Mouse (Mus musculus) limb, embryonic 14.5 days (tissue): ENCODE measurements around the gene Zfp750. TPM values are rescaled to one million over a fixed set of nuclear protein-coding genes. Genes with fewer than 3 reads are reported as not detected.
A peak's percentile ranks its signal among the peaks of the same experiment; 100 is the strongest.

ENCODE experiments used
- ATAC-seq: fragments of 200-750 bp; cut with Nextera tagmentation; 2 replicates; pipeline ENCODE4 v1.8.0; 2017; ENCODE audit warnings: low read depth, moderate number of reproducible peaks, moderate TSS enrichment; ENCODE audit not compliant: low FRiP score
- DNase-seq: peaks from one replicate; pipeline ENCODE4 v3.0.0-alpha.2; 2015; ENCODE audit warnings: low spot score
- H3K27ac ChIP-seq: fragments of 300-500 bp; sonication (generic); replicated peaks from 2 replicates; pipeline ENCODE4 v1.5.1; 2014; ENCODE audit warnings: low read depth, mild to moderate bottlenecking, low read length, moderate library complexity, mixed read lengths
- H3K27me3 ChIP-seq: fragments of 300-500 bp; sonication (generic); 2 replicates; pipeline ENCODE4 v1.6.1; 2014; ENCODE audit warnings: low read length, mixed read lengths; ENCODE audit not compliant: control insufficient read depth, insufficient read depth
- H3K36me3 ChIP-seq: fragments of 300-500 bp; sonication (generic); 2 replicates; pipeline ENCODE4 v1.6.1; 2014; ENCODE audit warnings: mild to moderate bottlenecking, low read length, moderate library complexity, mixed read lengths; ENCODE audit not compliant: control insufficient read depth, insufficient read depth
- H3K4me1 ChIP-seq: fragments of 300-500 bp; sonication (generic); 2 replicates; pipeline ENCODE4 v1.6.1; 2014; ENCODE audit warnings: antibody characterized with exemption, low read length, mixed read lengths; ENCODE audit not compliant: control insufficient read depth, insufficient read depth
- H3K4me2 ChIP-seq: fragments of 300-500 bp; sonication (generic); replicated peaks from 2 replicates; pipeline ENCODE4 v1.6.1; 2014; ENCODE audit warnings: low read depth, mild to moderate bottlenecking, low read length, moderate library complexity; ENCODE audit not compliant: severe bottlenecking
- H3K4me3 ChIP-seq: fragments of 300-500 bp; sonication (generic); replicated peaks from 2 replicates; pipeline ENCODE4 v1.5.1; 2014; ENCODE audit warnings: low read length
- H3K9ac ChIP-seq: fragments of 300-500 bp; sonication (generic); 2 replicates; pipeline ENCODE4 v1.6.1; 2014; ENCODE audit warnings: mild to moderate bottlenecking, low read depth, low read length, moderate library complexity; ENCODE audit not compliant: severe bottlenecking
- H3K9me3 ChIP-seq: fragments of 300-500 bp; sonication (generic); 2 replicates; pipeline ENCODE4 v1.6.1; 2016; ENCODE audit warnings: low read length; ENCODE audit not compliant: control insufficient read depth
- POLR2A ChIP-seq: fragments of 200-500 bp; IDR thresholded peaks from 2 replicates; pipeline ENCODE4 v1.8.0; 2012; ENCODE audit warnings: inconsistent platforms, mild to moderate bottlenecking, moderate library complexity, borderline replicate concordance; ENCODE audit not compliant: insufficient read depth, insufficient read length; ENCODE audit errors: extremely low read depth
- WGBS: fragments of 180-500 bp; shearing (Covaris S2); extraction: QIAGEN DNeasy Blood & Tissue Kit; methylation state at CpG from one replicate; pipeline ENCODE4 v1.1.7; 2014; 5-methylcytosine and 5-hydroxymethylcytosine counted together
- polyA plus RNA-seq, 2 experiments: library from polyadenylated mRNA; depleted of rRNA in 1 of 2; stranded (reverse) in 1 of 2; unstranded in 1 of 2; fragments of >200 nt; fragmentation: Nextera tagmentation in 1 of 2; extraction: Ambion mirVana in 1 of 2; gene quantifications; 2 replicates each; pipeline versions ENCODE4 v1.2.1 to v1.2.3; 2012 to 2014

The Zfp750 gene
- polyA plus RNA-seq, 2 experiments, result 12.8 to 24.0 TPM

DNA sequence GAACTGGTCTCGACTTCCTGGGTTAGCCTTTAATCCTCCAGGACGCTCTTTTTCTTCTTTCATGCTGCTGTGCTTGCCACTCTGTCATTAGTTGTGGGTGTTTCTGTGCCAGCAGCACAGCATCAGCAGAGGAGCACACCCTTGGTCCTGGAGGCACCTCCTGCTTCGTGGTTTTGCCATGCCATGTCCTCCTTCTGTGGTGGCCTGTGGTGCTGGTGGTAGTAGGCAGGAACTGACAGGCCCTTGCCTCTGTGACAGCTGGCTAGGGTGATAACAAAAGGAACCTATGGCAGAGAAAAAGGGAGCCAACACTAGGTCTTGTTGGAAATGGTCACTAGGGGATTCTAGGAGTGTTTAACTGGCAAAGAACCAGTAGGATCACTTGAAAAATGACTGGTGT, 10.6 kb upstream of the Zfp750 start:
- Histone ChIP-seq H3K4me2 (no peak overlapping the region), H3K9ac (no peak overlapping the region), H3K9me3 (no peaks in the 10 kb centered on the region), H3K27ac (no peak overlapping the region), H3K4me1 (peaks cover 12% of the 10 kb centered on the region), H3K4me3 (no peak overlapping the region), H3K36me3 (no peaks in the 10 kb centered on the region), H3K27me3 (no peaks in the 10 kb centered on the region)
- TF ChIP-seq POLR2A, result no peak
- no peak for DNase-seq
- no peak for ATAC-seq
- WGBS, result 95% methylated on average over 3 of the region's 3 CpGs

DNA sequence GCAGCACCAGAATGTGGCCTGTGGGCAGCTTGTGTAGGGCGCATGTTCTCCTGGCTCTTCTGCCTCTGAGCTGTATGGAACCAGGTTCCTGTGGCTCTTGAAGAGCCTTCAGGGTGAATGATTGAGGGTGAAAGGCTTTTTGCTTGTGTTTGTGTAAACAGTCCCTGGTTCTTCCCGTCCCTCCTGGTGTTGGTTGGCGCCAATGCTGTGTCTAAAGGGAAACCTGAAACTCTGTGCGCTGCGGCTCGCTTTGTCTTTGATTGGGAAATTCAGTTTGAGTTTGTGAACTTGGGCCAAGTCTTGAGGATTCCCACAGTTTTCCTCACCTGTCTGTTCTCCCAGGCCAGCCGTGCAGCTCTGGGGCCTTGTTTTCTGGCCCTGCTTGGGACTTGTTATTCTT, 5.1 kb upstream of the Zfp750 start:
- Histone ChIP-seq H3K4me1 (0 out of 2 replicates have a peak, but pooled peaks cover 3% of the 10 kb centered on the region), H3K4me2 (no peak overlapping the region), H3K36me3 (no peaks in the 10 kb centered on the region), H3K27me3 (no peaks in the 10 kb centered on the region), H3K4me3 (no peak overlapping the region), H3K9me3 (no peaks in the 10 kb centered on the region), H3K9ac (no peak overlapping the region), H3K27ac (no peak overlapping the region)
- WGBS, result 90% methylated on average over 7 of the region's 7 CpGs
- no peak for TF ChIP-seq POLR2A
- ATAC-seq, result no peak
- no peak for DNase-seq

DNA sequence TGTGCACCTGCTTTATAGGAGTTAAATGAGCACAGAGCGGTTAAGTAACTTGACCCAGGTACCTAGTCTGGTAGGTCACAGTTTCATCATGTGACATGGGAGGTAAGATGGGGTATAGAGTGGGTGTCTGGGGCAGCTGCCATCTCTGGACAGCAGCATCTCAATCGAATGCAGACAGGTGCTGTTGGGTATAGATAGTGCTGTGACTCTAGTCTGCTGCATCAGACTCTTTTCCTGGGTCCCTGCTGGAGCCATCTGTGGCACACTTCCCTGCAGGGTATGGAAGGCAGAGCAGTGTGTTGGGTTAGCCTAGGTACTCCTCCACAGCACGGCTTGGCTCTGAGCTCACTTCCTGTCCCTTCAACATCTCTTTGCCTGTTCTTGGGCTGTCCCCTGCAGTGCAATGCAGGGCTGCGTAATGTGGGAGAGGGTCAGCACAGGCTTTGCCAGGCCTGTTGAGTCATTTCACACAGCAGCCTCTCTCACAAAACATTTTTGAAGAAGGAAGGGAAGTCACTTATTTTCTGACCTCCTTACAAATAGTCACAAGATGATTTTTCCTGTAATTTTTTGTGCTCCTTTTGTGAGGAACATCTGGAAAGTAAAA, 3.1 kb upstream of the Zfp750 start:
- H3K27ac ChIP-seq, result no peak overlapping the region
- TF ChIP-seq POLR2A, result no peak
- H3K4me1 ChIP-seq, result peaks cover 4% of the 10 kb centered on the region; the same call in 1 of the 2 replicates
- no peak overlapping the region for H3K9ac ChIP-seq
- H3K4me3 ChIP-seq, result no peak overlapping the region
- ATAC-seq (no peak), DNase-seq (no peak)
- H3K9me3 ChIP-seq, result no peaks in the 10 kb centered on the region
- no peak overlapping the region for H3K4me2 ChIP-seq
- 75% methylated on average over 4 of the region's 4 CpGs for WGBS
- no peaks in the 10 kb centered on the region for H3K27me3 ChIP-seq
- no peaks in the 10 kb centered on the region for H3K36me3 ChIP-seq

DNA sequence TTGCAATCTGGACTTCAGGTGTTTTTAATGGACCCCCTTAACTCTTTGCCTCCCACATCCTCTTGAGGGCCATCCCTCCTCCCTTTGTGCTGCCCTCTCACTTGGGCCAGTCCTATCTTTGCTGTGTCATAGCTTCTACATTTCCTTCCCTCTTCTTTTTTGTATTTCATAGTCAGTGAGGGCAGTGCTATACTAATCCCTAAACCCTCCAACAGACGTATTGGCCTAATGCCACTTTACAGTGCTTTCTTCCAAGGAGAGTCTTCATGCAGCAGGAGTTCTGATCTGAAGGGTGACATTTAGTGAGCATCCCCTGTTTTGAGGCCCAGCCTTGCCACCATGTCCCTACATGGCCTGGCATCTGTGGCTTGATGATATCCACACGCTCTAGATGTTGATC, 1.6 kb upstream of the Zfp750 start:
- H3K27ac ChIP-seq, result no peak overlapping the region
- H3K9me3 ChIP-seq, result no peaks in the 10 kb centered on the region
- ATAC-seq (no peak), DNase-seq (no peak)
- no peaks in the 10 kb centered on the region for H3K36me3 ChIP-seq
- TF ChIP-seq POLR2A, result no peak
- H3K4me3 ChIP-seq, result no peak overlapping the region
- H3K4me2 ChIP-seq, result no peak overlapping the region
- H3K27me3 ChIP-seq, result no peaks in the 10 kb centered on the region
- WGBS, result 72% methylated on average over 2 of the region's 2 CpGs
- no peak overlapping the region for H3K9ac ChIP-seq
- H3K4me1 ChIP-seq, result peaks cover 7% of the 10 kb centered on the region; the same call in 1 of the 2 replicates

DNA sequence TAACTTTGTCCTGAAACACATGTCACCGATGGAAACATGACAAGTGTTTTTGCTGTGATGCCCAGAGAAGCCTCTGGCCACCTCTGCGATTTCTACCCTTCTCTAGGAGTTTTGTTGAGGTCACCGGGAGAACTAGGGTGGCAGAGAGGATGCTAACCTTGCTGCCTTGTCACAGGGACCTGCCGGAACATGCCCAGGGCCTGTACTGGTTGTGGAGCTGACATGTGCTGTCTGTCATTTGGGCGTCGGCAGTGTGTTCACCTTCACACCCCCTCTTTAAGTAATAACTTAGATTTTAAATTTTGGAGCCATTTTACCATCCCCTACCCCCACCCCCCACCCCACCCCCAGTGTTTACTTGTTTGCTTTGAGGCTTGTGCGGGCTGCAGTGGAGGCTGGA, 570 bp upstream of the Zfp750 start:
- WGBS, result 78% methylated on average over 7 of the region's 7 CpGs
- Histone ChIP-seq H3K4me1 (peaks cover 7% of the 10 kb centered on the region; the same call in 1 of the 2 replicates), H3K27me3 (no peaks in the 10 kb centered on the region), H3K4me3 (no peak overlapping the region), H3K36me3 (no peaks in the 10 kb centered on the region), H3K4me2 (0 out of 2 replicates have a peak overlapping the region, but pooled peaks have one; percentile 10), H3K9me3 (no peaks in the 10 kb centered on the region), H3K27ac (no peak overlapping the region), H3K9ac (no peak overlapping the region)
- no peak for DNase-seq
- ATAC-seq, result no peak
- no peak for TF ChIP-seq POLR2A
